Mouse (Mus musculus): Measurements from ENCODE around the gene Golga3.

- TF ChIP-seq CTCF (IDR thresholded peaks at IDR 0.05; ENCODE audit: control insufficient read depth, insufficient read depth, insufficient replicate concordance, low read depth, low read length) (no peak), POLR2A (IDR thresholded peaks at IDR 0.05; ENCODE audit: control insufficient read depth, low read depth, low read length) (no peak)
Observed at GRCm38 (mm10) chr5:110203164-110203895, 26.8 kb downstream of the Golga3 start.

Measured in testis, adult 2 months (tissue).